Mouse (Mus musculus) stomach, postnatal 0 days (tissue): ENCODE results near the gene Hebp1.

Experiments used
- CTCF ChIP-seq: IDR thresholded peaks from 2 replicates; pipeline ENCODE4 v1.5.1; 2016; ENCODE audit warnings: antibody characterized with exemption, low read depth, mild to moderate bottlenecking, moderate library complexity
- EP300 ChIP-seq: optimal IDR thresholded peaks from 2 replicates; pipeline ENCODE3; 2016; ENCODE audit warnings: antibody characterized with exemption

DNA sequence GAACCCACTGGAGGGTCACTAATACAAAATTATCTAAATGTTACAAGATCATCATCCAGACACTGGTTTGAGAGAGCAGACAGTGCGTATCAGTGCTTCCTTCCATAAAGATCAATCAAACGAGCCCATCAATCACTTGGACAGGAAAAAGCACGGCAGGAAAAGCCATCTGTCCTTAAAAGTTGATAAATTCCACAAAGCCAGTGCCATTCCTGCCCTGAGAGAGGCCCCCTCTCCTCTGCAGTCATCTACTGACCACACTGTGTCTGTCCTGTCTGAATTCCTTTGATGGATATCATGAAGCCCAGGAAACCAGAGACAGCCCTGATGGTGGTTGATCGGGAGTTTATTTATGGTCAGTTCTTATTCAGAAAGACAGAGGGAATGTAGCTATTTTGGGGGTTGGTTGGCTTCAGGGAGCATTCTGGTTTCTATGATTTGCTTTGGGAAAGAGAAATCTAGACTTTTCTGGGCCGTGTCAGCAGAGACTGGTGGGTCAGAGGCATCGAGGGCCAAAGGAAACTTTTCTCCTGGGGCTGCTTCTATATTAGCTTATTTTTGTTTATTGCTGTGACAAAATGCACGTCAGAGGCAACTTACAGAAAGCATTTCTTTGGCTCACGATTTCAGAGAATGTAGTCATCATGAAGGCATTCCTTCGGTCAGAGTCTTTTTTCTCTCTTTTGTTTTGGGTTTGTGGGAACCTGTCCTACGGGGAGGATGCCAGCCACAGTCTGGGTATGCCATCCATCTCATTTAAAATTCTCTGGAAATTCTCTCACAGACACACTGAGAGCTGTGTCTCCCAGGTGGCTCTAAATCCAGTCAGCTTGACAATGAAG lies 10.5 kb downstream of the Hebp1 start:
- TF ChIP-seq CTCF, result no peak
- no peak for TF ChIP-seq EP300
